Mouse (Mus musculus) midbrain, embryonic 14.5 days (tissue): ENCODE data around the gene Tdrkh. TPM values are rescaled to one million over a fixed set of nuclear protein-coding genes. Genes with fewer than 3 reads are reported as not detected.
A peak's percentile ranks its signal among the peaks of the same experiment; 100 is the strongest.

Source experiments
- ATAC-seq: fragments of 200-750 bp; cut with Nextera tagmentation; 2 replicates; pipeline ENCODE4 v1.8.0; 2017; ENCODE audit warnings: moderate number of reproducible peaks, moderate library complexity; ENCODE audit not compliant: low FRiP score, low TSS enrichment
- DNase-seq: peaks from one replicate; pipeline ENCODE4 v3.0.0-alpha.2; 2015
- H3K27ac ChIP-seq: fragments of 300-500 bp; sonication (generic); replicated peaks from 2 replicates; pipeline ENCODE4 v1.5.1; 2014; ENCODE audit warnings: mild to moderate bottlenecking, low read depth, low read length, moderate library complexity
- H3K27me3 ChIP-seq: fragments of 300-500 bp; sonication (generic); 2 replicates; pipeline ENCODE4 v1.6.1; 2014; ENCODE audit warnings: low read length, control low read depth, mixed read lengths; ENCODE audit not compliant: control insufficient read depth, insufficient read depth
- H3K36me3 ChIP-seq: fragments of 300-500 bp; sonication (generic); 2 replicates; pipeline ENCODE4 v1.6.1; 2014; ENCODE audit warnings: low read length, control low read depth; ENCODE audit not compliant: control insufficient read depth, insufficient read depth
- H3K4me1 ChIP-seq: fragments of 300-500 bp; sonication (generic); 2 replicates; pipeline ENCODE4 v1.6.1; 2014; ENCODE audit warnings: mild to moderate bottlenecking, antibody characterized with exemption, low read length, control low read depth; ENCODE audit not compliant: control insufficient read depth, insufficient read depth
- H3K4me2 ChIP-seq: fragments of 300-500 bp; sonication (generic); 2 replicates; pipeline ENCODE4 v1.6.1; 2014; ENCODE audit warnings: mild to moderate bottlenecking, low read length, moderate library complexity
- H3K4me3 ChIP-seq: fragments of 300-500 bp; sonication (generic); replicated peaks from 2 replicates; pipeline ENCODE4 v1.5.1; 2014; ENCODE audit warnings: low read depth, low read length
- H3K9ac ChIP-seq: fragments of 300-500 bp; sonication (generic); replicated peaks from 2 replicates; pipeline ENCODE4 v1.6.1; 2014; ENCODE audit warnings: mild to moderate bottlenecking, low read length, moderate library complexity
- H3K9me3 ChIP-seq: fragments of 300-500 bp; sonication (generic); 2 replicates; pipeline ENCODE4 v1.6.1; 2016; ENCODE audit warnings: low read length, control low read depth, mixed read lengths; ENCODE audit not compliant: control insufficient read depth
- WGBS: fragments of 180-500 bp; shearing (Covaris S2); extraction: QIAGEN DNeasy Blood & Tissue Kit; methylation state at CpG from one replicate; pipeline ENCODE4 v1.1.7; 2014; 5-methylcytosine and 5-hydroxymethylcytosine counted together
- polyA plus RNA-seq: library from polyadenylated mRNA; unstranded; fragments of >200 nt; fragmentation: Nextera tagmentation; extraction: Ambion mirVana; gene quantifications from 2 replicates; pipeline ENCODE4 v1.2.1, GENCODE M21; 2014

Tdrkh gene
- polyA plus RNA-seq, 1 experiment from 2014 or later, result 55.3 TPM

DNA sequence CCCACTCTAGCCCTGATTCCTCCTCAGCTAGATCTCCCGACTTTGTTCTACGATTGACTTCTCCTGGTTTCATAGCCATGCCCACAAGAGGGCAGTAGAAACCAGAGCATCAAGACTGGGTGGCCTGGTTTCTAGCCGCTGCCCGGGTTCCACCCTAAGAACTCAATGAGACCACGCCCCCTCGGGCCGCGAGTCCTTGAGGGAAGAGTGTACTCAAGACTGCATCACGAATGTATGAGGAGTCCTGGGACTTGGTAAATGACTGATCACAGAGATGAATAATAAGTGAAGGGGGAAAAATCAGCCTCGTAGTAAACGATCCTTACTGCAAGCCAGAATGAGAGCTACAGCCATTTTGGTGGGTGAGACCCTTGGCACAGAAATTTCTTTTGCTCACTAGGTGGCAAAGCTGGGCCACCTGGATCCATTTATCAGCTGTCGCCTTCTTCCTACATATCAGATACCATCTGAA lies 43.5 kb downstream of the Tdrkh start:
- peak overlapping the region; percentile 36 for H3K9ac ChIP-seq
- no peaks in the 10 kb centered on the region for H3K36me3 ChIP-seq
- WGBS, result 1% methylated on average over 12 of the region's 12 CpGs
- no peaks in the 10 kb centered on the region for H3K4me1 ChIP-seq
- H3K27ac ChIP-seq, result 0 out of 2 replicates have a peak overlapping the region, but pooled peaks have one; percentile 0
- peak overlapping the region; percentile 34 for H3K4me3 ChIP-seq
- ATAC-seq (peak; percentile 85), DNase-seq (peak; percentile 99)
- no peaks in the 10 kb centered on the region for H3K27me3 ChIP-seq
- peak overlapping the region; percentile 49 for H3K4me2 ChIP-seq
- H3K9me3 ChIP-seq, result no peaks in the 10 kb centered on the region

DNA sequence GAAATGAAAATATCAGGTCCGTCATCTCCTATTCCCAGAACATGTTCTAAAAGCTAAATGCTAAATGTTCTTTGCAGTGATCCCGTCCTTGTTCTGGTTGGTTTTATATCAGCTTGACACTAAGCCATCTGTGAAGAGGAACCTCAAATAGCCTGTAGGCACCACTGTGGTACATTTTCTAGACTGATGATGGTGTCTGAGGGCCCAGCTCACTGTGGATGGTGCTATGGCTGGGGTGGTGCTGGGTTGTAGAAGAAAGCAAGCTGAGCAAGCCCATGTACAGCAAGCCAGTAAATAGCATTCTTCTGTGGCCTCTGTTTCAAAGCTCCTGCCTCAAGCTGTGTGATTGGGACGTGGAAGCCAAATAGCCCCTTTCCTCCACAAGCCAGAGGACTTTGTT lies 44.0 kb downstream of the Tdrkh start:
- Histone ChIP-seq H3K9me3 (no peaks in the 10 kb centered on the region), H3K4me3 (peak overlapping the region; percentile 34), H3K4me1 (no peaks in the 10 kb centered on the region), H3K27me3 (no peaks in the 10 kb centered on the region), H3K27ac (0 out of 2 replicates have a peak overlapping the region, but pooled peaks have one; percentile 0), H3K9ac (no peak overlapping the region), H3K4me2 (peak overlapping the region; percentile 49), H3K36me3 (no peaks in the 10 kb centered on the region)
- DNase-seq (no peak), ATAC-seq (peak; percentile 36)
- WGBS, result 75% methylated on average over 3 of the region's 3 CpGs

DNA sequence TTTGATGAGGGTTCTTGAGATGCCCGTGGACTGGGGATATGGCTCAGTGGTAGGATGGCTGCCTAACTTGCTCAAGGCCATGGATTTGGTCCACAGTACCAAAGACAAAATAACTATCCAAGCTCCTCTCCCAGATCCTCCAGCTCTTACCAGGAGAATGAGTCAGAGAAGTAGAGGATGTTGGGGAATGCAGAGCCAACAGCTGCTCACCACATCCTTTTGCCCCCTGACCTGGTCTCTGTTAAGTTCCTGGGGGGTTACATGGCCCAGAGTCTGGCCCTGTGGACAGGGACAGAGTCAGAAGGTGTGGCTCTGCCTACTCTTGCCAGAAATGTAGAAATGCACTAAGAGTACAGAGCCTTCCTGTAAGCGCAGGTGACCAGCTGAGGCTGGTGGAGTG lies 46.8 kb downstream of the Tdrkh start:
- no peak for ATAC-seq
- Histone ChIP-seq H3K36me3 (no peaks in the 10 kb centered on the region), H3K4me2 (no peak overlapping the region), H3K27me3 (no peaks in the 10 kb centered on the region), H3K9me3 (no peaks in the 10 kb centered on the region), H3K27ac (no peak overlapping the region), H3K4me1 (peaks cover 15% of the 10 kb centered on the region), H3K4me3 (no peak overlapping the region), H3K9ac (no peak overlapping the region)
- DNase-seq, result no peak
- WGBS, result 100% methylated on average over 2 of the region's 2 CpGs

DNA sequence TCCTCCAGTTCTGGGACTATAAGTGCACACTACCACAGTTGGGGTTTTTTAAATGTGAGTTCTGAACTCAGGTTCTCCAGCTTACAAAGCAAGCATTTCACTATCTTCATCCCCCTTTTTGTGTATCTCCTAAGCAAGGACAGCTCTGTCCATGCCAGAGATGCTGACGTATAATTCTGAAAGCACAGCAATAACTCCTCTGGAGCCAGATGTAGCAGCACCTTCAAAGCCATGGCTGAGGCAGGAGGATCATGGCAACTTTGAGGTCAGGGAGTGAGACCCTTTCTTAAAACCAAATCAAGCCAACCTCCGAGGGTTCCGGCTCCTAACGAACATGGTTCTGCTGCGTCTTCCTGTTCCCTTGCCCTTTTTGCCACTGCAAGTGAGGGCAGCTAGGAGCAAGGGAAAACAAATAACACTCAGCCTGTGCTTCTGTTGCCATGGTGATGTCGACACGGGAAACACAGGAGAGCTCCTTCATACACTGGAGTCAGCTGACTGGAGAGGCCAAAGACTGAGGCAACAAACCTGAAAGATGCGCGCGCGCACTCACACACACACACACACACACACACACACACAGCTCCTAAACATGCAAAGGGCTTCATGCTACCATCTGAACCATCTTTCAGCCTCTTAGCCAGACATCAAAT lies 51.0 kb downstream of the Tdrkh start:
- H3K27ac ChIP-seq, result peak overlapping the region; percentile 86
- peak overlapping the region; percentile 20; the same call in 1 of the 2 replicates for H3K9ac ChIP-seq
- WGBS, result 30% methylated on average over 11 of the region's 11 CpGs
- peak; percentile 86 for DNase-seq
- H3K4me2 ChIP-seq, result peak overlapping the region; percentile 24
- no peaks in the 10 kb centered on the region for H3K36me3 ChIP-seq
- no peaks in the 10 kb centered on the region for H3K27me3 ChIP-seq
- peaks cover 30% of the 10 kb centered on the region for H3K4me1 ChIP-seq
- no peaks in the 10 kb centered on the region for H3K9me3 ChIP-seq
- H3K4me3 ChIP-seq, result no peak overlapping the region
- ATAC-seq, result peak; percentile 66

DNA sequence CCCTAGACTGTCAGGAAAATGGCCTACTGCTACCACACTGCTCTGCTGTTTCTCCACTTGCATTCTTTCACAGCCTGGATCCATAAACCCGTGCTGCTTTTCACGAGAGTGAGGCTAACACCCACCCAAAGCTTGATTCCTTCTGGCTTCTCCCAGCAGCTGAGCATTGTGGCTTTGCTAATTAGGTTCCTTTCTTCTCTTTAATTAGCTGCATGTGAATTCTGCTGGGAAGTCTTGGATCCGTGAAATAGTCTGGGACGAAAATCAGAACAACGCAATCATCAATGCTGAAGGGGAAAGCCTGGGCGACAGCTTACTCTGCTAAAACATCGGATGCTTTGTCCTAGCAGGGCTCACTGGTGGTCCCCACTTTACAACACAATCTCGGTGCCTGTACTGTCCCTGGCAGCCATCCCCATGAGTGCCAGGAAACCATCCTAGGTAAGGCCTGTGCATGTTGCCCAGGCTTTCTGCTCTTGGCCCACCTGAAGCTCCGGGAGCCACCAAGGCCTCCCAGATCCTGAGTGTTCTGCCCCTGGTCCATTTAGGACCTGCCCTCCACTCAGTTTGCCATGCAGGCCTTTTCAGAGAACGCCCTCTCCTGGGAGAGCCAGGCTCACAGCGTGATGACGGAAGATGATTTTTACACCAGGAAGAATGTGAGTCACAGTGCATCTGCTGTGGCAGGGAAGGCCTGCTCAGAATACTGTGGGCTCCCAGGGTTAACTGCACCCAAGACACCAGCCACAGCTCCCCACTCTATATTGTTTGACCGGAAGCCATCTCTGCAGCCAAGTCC lies 52.8 kb downstream of the Tdrkh start:
- H3K9me3 ChIP-seq, result no peaks in the 10 kb centered on the region
- DNase-seq, result peak; percentile 68
- H3K4me3 ChIP-seq, result no peak overlapping the region
- peak overlapping the region; percentile 86 for H3K27ac ChIP-seq
- H3K4me1 ChIP-seq, result peaks cover 30% of the 10 kb centered on the region
- H3K9ac ChIP-seq, result 0 out of 2 replicates have a peak overlapping the region, but pooled peaks have one; percentile 3
- peak; percentile 60 for ATAC-seq
- no peak overlapping the region for H3K4me2 ChIP-seq
- WGBS, result 39% methylated on average over 13 of the region's 13 CpGs
- no peaks in the 10 kb centered on the region for H3K36me3 ChIP-seq
- H3K27me3 ChIP-seq, result no peaks in the 10 kb centered on the region

DNA sequence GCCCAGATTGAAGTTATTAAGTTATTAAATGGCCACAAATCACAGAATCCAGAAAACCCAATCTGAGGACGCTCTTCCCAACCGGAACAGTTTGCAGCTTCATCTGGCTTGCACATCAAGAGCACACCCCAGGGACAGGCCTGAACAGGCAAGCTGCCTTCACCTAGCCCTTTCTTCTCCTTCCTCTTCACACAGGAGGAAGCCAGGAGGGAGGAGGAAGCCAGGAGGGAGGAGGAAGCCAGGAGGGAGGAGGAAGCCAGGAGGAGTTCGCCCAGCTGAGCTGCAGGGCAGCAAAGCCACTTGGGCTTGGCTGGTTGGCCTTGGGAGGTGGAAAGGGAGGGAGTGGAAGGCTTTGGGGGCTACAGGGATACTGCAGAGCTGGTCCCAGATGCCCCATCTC lies 55.9 kb downstream of the Tdrkh start:
- H3K9me3 ChIP-seq, result no peaks in the 10 kb centered on the region
- DNase-seq (no peak), ATAC-seq (no peak)
- WGBS, result 61% methylated on average over 3 of the region's 3 CpGs
- H3K27ac ChIP-seq, result no peak overlapping the region
- no peak overlapping the region for H3K9ac ChIP-seq
- peaks cover 38% of the 10 kb centered on the region for H3K4me1 ChIP-seq
- no peak overlapping the region for H3K4me2 ChIP-seq
- H3K4me3 ChIP-seq, result no peak overlapping the region
- no peaks in the 10 kb centered on the region for H3K27me3 ChIP-seq
- H3K36me3 ChIP-seq, result no peaks in the 10 kb centered on the region

DNA sequence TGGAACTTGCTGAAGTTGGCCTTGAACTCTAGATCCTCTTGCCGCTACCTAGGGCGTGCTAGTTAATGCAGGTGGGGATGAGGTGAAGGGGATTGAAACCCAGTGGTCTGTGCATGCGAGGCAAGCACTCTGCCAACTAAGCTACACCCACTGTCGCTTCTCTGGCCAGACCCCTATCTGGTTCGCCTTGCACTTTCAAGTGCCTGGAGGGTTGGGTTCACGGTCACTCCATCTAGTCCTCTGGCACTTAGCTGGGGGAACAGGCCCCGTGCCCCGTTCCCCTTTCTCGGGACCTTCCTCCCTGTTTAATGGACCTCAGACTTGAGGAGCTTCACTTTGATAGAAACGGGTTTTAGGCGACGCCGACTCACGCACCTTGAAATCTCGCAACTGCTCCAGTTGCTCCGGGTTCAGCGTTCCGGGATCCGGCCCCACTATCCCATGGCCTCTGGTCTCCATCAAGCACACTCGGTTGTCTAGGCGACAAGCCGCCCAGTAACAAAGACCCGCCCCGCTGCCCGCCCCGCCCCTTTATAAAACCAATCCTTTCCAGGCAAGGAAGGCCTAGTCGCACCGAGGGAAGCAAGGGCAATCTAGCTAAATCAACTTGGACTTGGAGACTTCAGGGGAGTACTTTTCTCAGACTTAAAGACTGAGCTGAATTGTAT lies 59.5 kb downstream of the Tdrkh start:
- DNase-seq (peak; percentile 81), ATAC-seq (peak; percentile 60; the same call in 1 of the 2 replicates)
- 11% methylated on average over 28 of the region's 28 CpGs for WGBS
- Histone ChIP-seq H3K4me1 (peaks cover 24% of the 10 kb centered on the region), H3K27me3 (no peaks in the 10 kb centered on the region), H3K9me3 (no peaks in the 10 kb centered on the region), H3K36me3 (no peaks in the 10 kb centered on the region), H3K4me3 (peak overlapping the region; percentile 29), H3K9ac (peak overlapping the region; percentile 49), H3K27ac (peak overlapping the region; percentile 58), H3K4me2 (peak overlapping the region; percentile 58)

DNA sequence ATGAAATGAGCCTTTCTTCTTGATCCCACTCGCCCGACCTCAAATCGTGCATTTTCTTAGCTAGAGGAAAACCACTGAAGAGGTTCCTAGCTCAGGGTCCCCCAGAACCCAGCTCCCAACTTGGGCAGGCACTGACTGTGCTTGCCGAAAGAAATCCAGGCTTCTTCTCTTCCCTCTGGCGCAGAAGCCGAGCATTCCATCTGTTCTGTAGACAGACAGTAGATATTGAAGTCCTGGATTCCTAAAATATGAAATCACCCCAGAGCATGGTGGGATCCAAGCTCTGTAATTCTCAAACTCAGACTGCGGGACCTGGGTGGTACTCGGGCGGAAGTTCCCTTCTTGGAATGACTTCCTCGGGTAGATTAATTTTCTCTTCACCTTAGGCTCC lies 60.0 kb downstream of the Tdrkh start:
- WGBS, result 50% methylated on average over 10 of the region's 10 CpGs
- peak overlapping the region; percentile 49; the same call in 1 of the 2 replicates for H3K9ac ChIP-seq
- peak overlapping the region; percentile 58 for H3K27ac ChIP-seq

More for the DNA sequence above, 60.0 kb downstream of the Tdrkh start:
- ATAC-seq (no peak), DNase-seq (no peak)
- Histone ChIP-seq H3K36me3 (no peaks in the 10 kb centered on the region), H3K4me2 (peak overlapping the region; percentile 58), H3K4me3 (no peak overlapping the region), H3K4me1 (peaks cover 24% of the 10 kb centered on the region), H3K27me3 (no peaks in the 10 kb centered on the region), H3K9me3 (no peaks in the 10 kb centered on the region)
